Mouse (Mus musculus) liver, embryonic 15.5 days (tissue): Measurements from ENCODE around the gene Itga7. TPM values are rescaled to one million over a fixed set of nuclear protein-coding genes. Genes with fewer than 3 reads are reported as not detected.
"Not testable (repeated sequence)": the region's sequence is repeated elsewhere in the genome, so short reads cannot be mapped to it uniquely, and the experiment has no call there.

Source experiments
- ATAC-seq: fragments of 200-750 bp; cut with Nextera tagmentation; 2 replicates; pipeline ENCODE4 v1.8.0; 2017; ENCODE audit warnings: moderate number of reproducible peaks, mild to moderate bottlenecking, moderate library complexity; ENCODE audit not compliant: insufficient read depth
- H3K27ac ChIP-seq: fragments of 300-500 bp; sonication (generic); replicated peaks from 2 replicates; pipeline ENCODE4 v1.5.1; 2015; ENCODE audit warnings: mild to moderate bottlenecking, inconsistent platforms
- H3K27me3 ChIP-seq: fragments of 300-500 bp; sonication (generic); 2 replicates; pipeline ENCODE4 v1.6.1; 2015; ENCODE audit warnings: mild to moderate bottlenecking, inconsistent platforms
- H3K36me3 ChIP-seq: fragments of 300-500 bp; sonication (generic); replicated peaks from 2 replicates; pipeline ENCODE4 v1.6.1; 2015; ENCODE audit warnings: moderate library complexity, mild to moderate bottlenecking, inconsistent platforms
- H3K4me1 ChIP-seq: fragments of 300-500 bp; sonication (generic); replicated peaks from 2 replicates; pipeline ENCODE4 v1.6.1; 2015; ENCODE audit warnings: inconsistent platforms
- H3K4me2 ChIP-seq: fragments of 300-500 bp; sonication (generic); 2 replicates; pipeline ENCODE4 v1.6.1; 2015; ENCODE audit warnings: moderate library complexity, mild to moderate bottlenecking, inconsistent platforms
- H3K4me3 ChIP-seq: fragments of 300-500 bp; sonication (generic); replicated peaks from 2 replicates; pipeline ENCODE4 v1.5.1; 2015; ENCODE audit warnings: mild to moderate bottlenecking, inconsistent platforms
- H3K9ac ChIP-seq: fragments of 300-500 bp; sonication (generic); 2 replicates; pipeline ENCODE4 v1.6.1; 2015; ENCODE audit warnings: moderate library complexity, mild to moderate bottlenecking, inconsistent platforms
- H3K9me3 ChIP-seq: fragments of 300-500 bp; sonication (generic); replicated peaks from 2 replicates; pipeline ENCODE4 v1.6.1; 2016; ENCODE audit warnings: inconsistent platforms
- WGBS: fragments of 180-500 bp; shearing (Covaris S2); methylation state at CpG from one replicate; pipeline ENCODE4 v1.1.7; 2015; ENCODE audit warnings: mixed read lengths; ENCODE audit not compliant: insufficient replicate concordance; 5-methylcytosine and 5-hydroxymethylcytosine counted together
- polyA plus RNA-seq: library from polyadenylated mRNA; unstranded; fragments of >200 nt; fragmentation: Nextera tagmentation; extraction: Ambion mirVana; gene quantifications from 2 replicates; pipeline ENCODE4 v1.2.1, GENCODE M21; 2015

Gene Itga7
- polyA plus RNA-seq, 1 experiment from 2014 or later: 1.1 TPM

- ATAC-seq: no peak
- Histone ChIP-seq H3K36me3 (no peaks in the 10 kb centered on the region), H3K4me3 (no peak within 1 kb of the TSS), H3K9ac (no peak within 1 kb of the TSS), H3K27me3 (peaks cover 48% of the 10 kb centered on the region), H3K4me1 (no peaks in the 10 kb centered on the region; the same call in 1 of the 2 replicates), H3K9me3 (no peaks in the 10 kb centered on the region), H3K4me2 (no peak within 1 kb of the TSS), H3K27ac (no peak within 1 kb of the TSS)
- WGBS: 59% methylated on average over 12 of the region's 12 CpGs
Observed at GRCm38 (mm10) chr10:128960590-128961584, 27.3 kb downstream of the Itga7 start, which contains the start of gene Mettl7b. TSS of gene Mettl7b (minus strand) at chr10:128960988.

- no peaks in the 10 kb centered on the region; the same call in 1 of the 2 replicates for H3K4me1 ChIP-seq
- H3K4me3 ChIP-seq: no peak overlapping the region
- H3K27me3 ChIP-seq: peaks cover 25% of the 10 kb centered on the region
- H3K9ac ChIP-seq: no peak overlapping the region
- no peaks in the 10 kb centered on the region for H3K9me3 ChIP-seq
- ATAC-seq: peak; percentile 84
- no peak overlapping the region for H3K4me2 ChIP-seq
- WGBS: 45% methylated on average over 2 of the region's 2 CpGs
- H3K36me3 ChIP-seq: no peaks in the 10 kb centered on the region
- H3K27ac ChIP-seq: no peak overlapping the region
Observed at GRCm38 (mm10) chr10:128964961-128965360, 31.3 kb downstream of the Itga7 start.

- no peak overlapping the region for H3K27ac ChIP-seq
Observed at GRCm38 (mm10) chr10:128965871-128966270, 32.3 kb downstream of the Itga7 start.

GRCm38 (mm10) chr10:128968341-128968749 lies 34.7 kb downstream of the Itga7 start:
- no peaks in the 10 kb centered on the region for H3K9me3 ChIP-seq
- H3K36me3 ChIP-seq: no peaks in the 10 kb centered on the region
- ATAC-seq: no peak
- no peak overlapping the region for H3K27ac ChIP-seq
- H3K9ac ChIP-seq: no peak overlapping the region
- peaks cover 23% of the 10 kb centered on the region for H3K27me3 ChIP-seq
- 26% methylated on average over 1 of the region's 1 CpGs for WGBS
- no peaks in the 10 kb centered on the region; the same call in 1 of the 2 replicates for H3K4me1 ChIP-seq
- H3K4me2 ChIP-seq: no peak overlapping the region
- H3K4me3 ChIP-seq: no peak overlapping the region

More at GRCm38 (mm10) chr10:128965871-128966270, 32.3 kb downstream of the Itga7 start:
- no peak overlapping the region for H3K4me2 ChIP-seq
- H3K4me3 ChIP-seq: no peak overlapping the region
- peaks cover 24% of the 10 kb centered on the region for H3K27me3 ChIP-seq
- no peaks in the 10 kb centered on the region for H3K9me3 ChIP-seq
- H3K36me3 ChIP-seq: no peaks in the 10 kb centered on the region
- 45% methylated on average over 6 of the region's 6 CpGs for WGBS
- ATAC-seq: no peak
- H3K4me1 ChIP-seq: no peaks in the 10 kb centered on the region; the same call in 1 of the 2 replicates
- no peak overlapping the region for H3K9ac ChIP-seq

- H3K27ac ChIP-seq: no peak overlapping the region
- no peak overlapping the region for H3K4me3 ChIP-seq
- no peak overlapping the region for H3K4me2 ChIP-seq
- H3K9me3 ChIP-seq: no peaks in the 10 kb centered on the region
- peaks cover 23% of the 10 kb centered on the region for H3K27me3 ChIP-seq
- no peak overlapping the region for H3K9ac ChIP-seq
- no peaks in the 10 kb centered on the region for H3K4me1 ChIP-seq
- no peaks in the 10 kb centered on the region for H3K36me3 ChIP-seq
- 19% methylated on average over 1 of the region's 1 CpGs for WGBS
- no peak for ATAC-seq
Observed at GRCm38 (mm10) chr10:128970740-128971250, 37.2 kb downstream of the Itga7 start.

- Histone ChIP-seq H3K4me2 (no peak overlapping the region), H3K4me1 (no peaks in the 10 kb centered on the region), H3K27ac (no peak overlapping the region), H3K36me3 (no peaks in the 10 kb centered on the region), H3K9me3 (no peaks in the 10 kb centered on the region), H3K9ac (no peak overlapping the region), H3K27me3 (peaks cover 30% of the 10 kb centered on the region), H3K4me3 (no peak overlapping the region)
- WGBS: 60% methylated on average over 4 of the region's 4 CpGs
- ATAC-seq: no peak
Observed at GRCm38 (mm10) chr10:128972841-128973240, 39.2 kb downstream of the Itga7 start.

- no peak overlapping the region for H3K4me2 ChIP-seq
- H3K27me3 ChIP-seq: 0 out of 2 replicates have a peak, but pooled peaks cover 7% of the 10 kb centered on the region
- H3K36me3 ChIP-seq: no peaks in the 10 kb centered on the region
- ATAC-seq: no peak
- H3K27ac ChIP-seq: no peak overlapping the region
- H3K4me3 ChIP-seq: no peak overlapping the region
- H3K9ac ChIP-seq: no peak overlapping the region
- WGBS: 22% methylated on average over 3 of the region's 3 CpGs
- H3K9me3 ChIP-seq: no peaks in the 10 kb centered on the region
- no peaks in the 10 kb centered on the region for H3K4me1 ChIP-seq
Observed at GRCm38 (mm10) chr10:128976395-128976794, 42.8 kb downstream of the Itga7 start.

GRCm38 (mm10) chr10:128977522-128978114 lies 44.0 kb downstream of the Itga7 start:
- WGBS: 19% methylated on average over 9 of the region's 9 CpGs
- Histone ChIP-seq H3K9ac (no peak overlapping the region), H3K4me2 (no peak overlapping the region), H3K9me3 (no peaks in the 10 kb centered on the region), H3K4me1 (no peaks in the 10 kb centered on the region), H3K36me3 (no peaks in the 10 kb centered on the region), H3K27ac (no peak overlapping the region), H3K27me3 (0 out of 2 replicates have a peak, but pooled peaks cover 7% of the 10 kb centered on the region), H3K4me3 (no peak overlapping the region)
- no peak for ATAC-seq

GRCm38 (mm10) chr10:128980644-128981365 lies 47.2 kb downstream of the Itga7 start:
- 0 out of 2 replicates have a peak, but pooled peaks have one; percentile 9 for ATAC-seq
- Histone ChIP-seq H3K4me3 (no peak overlapping the region), H3K27ac (no peak overlapping the region), H3K4me2 (no peak overlapping the region), H3K27me3 (peaks cover 11% of the 10 kb centered on the region; the same call in 1 of the 2 replicates), H3K9me3 (no peaks in the 10 kb centered on the region), H3K36me3 (no peaks in the 10 kb centered on the region), H3K9ac (no peak overlapping the region), H3K4me1 (no peaks in the 10 kb centered on the region)
- WGBS: 58% methylated on average over 3 of the region's 3 CpGs

GRCm38 (mm10) chr10:128989131-128989530 lies 55.5 kb downstream of the Itga7 start, which contains the start of gene Olfr9:
TSS of gene Olfr9 (plus strand) at chr10:128989431.
- not testable (repeated sequence) for H3K4me2 ChIP-seq, H3K27ac ChIP-seq, H3K4me3 ChIP-seq, H3K9ac ChIP-seq, H3K4me1 ChIP-seq, H3K36me3 ChIP-seq, H3K9me3 ChIP-seq, H3K27me3 ChIP-seq, ATAC-seq
- 32% methylated on average over 1 of the region's 1 CpGs for whole genome bisulfite sequencing
